Mouse (Mus musculus) E14TG2a.4 (cell line): ENCODE measurements around the gene Izumo1.

Source experiments
- CTCF ChIP-seq: conservative IDR thresholded peaks from 2 replicates; pipeline ENCODE4 v1.5.1; 2014; ENCODE audit warnings: low read length
- NANOG ChIP-seq: IDR thresholded peaks from 2 replicates; pipeline ENCODE4 v1.6.1; 2014; ENCODE audit warnings: borderline replicate concordance, low read length, mixed read lengths
- POU5F1 ChIP-seq: IDR thresholded peaks from 2 replicates; pipeline ENCODE4 v1.6.1; 2014; ENCODE audit warnings: low read length, borderline replicate concordance

DNA sequence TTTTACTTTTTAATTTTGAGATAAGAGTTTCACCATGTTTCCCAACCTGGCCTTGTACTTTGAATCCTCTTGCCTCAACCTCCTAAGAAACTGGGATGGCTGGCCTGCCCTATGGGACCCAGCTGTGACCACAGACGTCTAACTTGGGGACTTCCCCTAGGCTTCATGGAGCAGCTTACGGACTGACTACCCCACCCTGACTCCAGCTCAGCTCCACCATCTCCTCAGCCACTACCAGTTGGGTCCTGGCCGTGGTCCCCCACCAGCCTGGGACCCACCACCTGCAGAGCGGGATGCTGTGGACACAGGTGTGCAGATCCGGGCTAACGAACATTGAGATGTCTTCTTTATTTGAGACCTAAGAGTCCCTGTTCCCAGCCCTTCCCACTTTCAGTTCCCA, 16.1 kb downstream of the Izumo1 start:
- TF ChIP-seq CTCF (no peak), POU5F1 (no peak), NANOG (no peak)
